Mouse (Mus musculus): ENCODE measurements around the gene Pex12. TPM values are rescaled to one million over a fixed set of nuclear protein-coding genes. Genes with fewer than 3 reads are reported as not detected.
A peak's percentile ranks its signal among the peaks of the same experiment; 100 is the strongest.
"Not testable (repeated sequence)": the region's sequence is repeated elsewhere in the genome, so short reads cannot be mapped to it uniquely, and the experiment has no call there.

The Pex12 gene
- 14.0 TPM in 2 replicates for polyA plus RNA-seq (2015; fragmentation: Nextera tagmentation; extraction: Ambion mirVana)

DNA sequence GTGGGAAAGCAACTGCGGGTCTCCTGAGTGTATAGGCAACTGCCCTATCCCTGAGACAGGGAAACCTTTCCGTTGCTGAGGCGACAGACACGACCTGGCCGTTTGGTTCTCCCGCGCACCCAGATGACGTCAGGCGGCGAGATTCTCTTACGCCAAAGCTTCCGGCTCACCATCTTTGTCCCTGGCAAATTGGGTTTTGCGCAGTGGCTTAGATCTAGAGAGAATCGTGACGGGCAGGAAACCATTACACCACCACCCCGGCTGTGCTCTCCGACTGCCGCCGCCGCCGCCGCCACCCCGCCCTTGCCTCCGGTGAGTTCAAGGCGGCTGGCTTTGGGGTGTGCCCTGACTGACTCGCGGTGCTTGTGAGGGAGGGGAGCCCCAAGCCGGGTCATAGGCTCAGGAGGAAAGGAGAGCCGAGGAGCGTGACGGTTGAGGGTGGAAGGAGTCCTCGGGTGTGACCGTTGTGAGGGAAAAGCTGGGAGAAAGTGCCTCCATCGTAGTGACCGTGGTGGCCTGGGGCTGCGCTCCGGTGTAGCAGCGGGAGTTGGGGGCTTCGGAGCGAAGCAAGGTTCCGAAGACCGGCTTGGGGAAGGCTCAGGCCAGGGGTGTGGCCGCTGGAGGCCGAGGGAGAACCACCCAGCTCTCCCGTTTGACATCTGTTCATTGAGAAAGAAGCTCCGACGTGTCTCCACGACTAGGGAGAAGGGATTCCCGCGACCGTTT, at the start of gene Pex12:
Gene Pex12, minus strand, starts transcription at position 61 of the 726 bp plus-strand sequence.
- Histone ChIP-seq H3K9ac (peak within 1 kb of the TSS; percentile 88), H3K4me3 (replicated peaks) (peak within 1 kb of the TSS; percentile 88), H3K27ac (peak within 1 kb of the TSS; percentile 96), H3K36me3 (no peaks in the 10 kb centered on the region), H3K9me3 (no peaks in the 10 kb centered on the region), H3K4me1 (peaks cover 12% of the 10 kb centered on the region; the same call in 1 of the 2 replicates), H3K27me3 (replicated peaks) (no peaks in the 10 kb centered on the region), H3K4me2 (peak within 1 kb of the TSS; percentile 57)
- ATAC-seq (ENCODE audit: insufficient read depth, low FRiP score, low read depth): peak; percentile 63
- under 1% methylated on average over 51 of the region's 51 CpGs for WGBS

DNA sequence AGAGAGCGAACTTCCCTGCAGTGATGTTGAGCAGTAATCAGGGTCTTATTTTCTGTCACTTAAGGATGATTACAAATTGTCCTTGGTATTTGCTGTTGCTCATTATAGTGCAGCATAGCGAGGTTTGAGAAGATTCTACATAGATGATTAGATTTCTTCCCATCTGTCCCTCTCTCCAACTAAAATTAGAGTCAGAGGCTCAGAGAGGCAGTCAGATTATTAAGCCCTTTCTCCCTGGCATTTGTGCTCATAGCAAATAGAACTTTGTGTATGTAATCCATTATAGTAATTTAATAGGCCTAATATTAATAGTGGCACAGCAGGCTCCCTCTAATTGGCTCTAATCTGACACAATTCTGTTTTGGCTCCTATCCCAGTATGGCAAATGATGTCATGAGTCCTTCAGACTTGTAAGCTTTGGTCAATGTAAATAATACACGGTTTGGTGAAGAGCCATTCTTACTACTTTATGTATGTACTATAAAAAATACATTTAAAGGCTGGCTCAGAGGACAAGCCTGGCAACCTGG, 39.4 kb upstream of the Pex12 start:
- no peaks in the 10 kb centered on the region for H3K9me3 ChIP-seq
- WGBS: 81% methylated on average over 3 of the region's 3 CpGs

DNA sequence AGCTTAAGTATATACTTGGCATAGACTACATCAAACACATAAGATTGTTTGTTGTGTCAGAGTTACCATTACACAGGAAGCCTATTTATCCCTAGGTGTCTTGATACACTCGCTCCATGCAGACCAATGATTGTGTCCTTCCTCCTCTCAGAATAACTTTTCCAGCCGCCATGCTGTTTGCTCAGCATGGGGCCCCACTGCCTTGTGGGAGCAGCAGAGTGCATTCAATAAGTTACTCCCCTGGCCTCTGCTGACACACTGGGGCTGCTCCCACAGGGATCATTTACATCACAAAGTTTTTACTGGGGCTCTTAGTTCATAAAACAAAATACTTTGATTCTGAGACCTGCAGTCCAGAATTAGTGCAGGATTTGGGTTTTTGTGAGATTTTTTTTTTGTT, 37.3 kb upstream of the Pex12 start:
- peaks cover 58% of the 10 kb centered on the region for H3K36me3 ChIP-seq
- ATAC-seq (ENCODE audit: insufficient read depth, low FRiP score, low read depth): no peak

More for the DNA sequence above, 39.4 kb upstream of the Pex12 start:
- Histone ChIP-seq H3K4me2 (no peak overlapping the region), H3K36me3 (peaks cover 48% of the 10 kb centered on the region), H3K27ac (no peak overlapping the region), H3K4me1 (no peaks in the 10 kb centered on the region), H3K27me3 (replicated peaks) (no peaks in the 10 kb centered on the region), H3K9ac (no peak overlapping the region), H3K4me3 (replicated peaks) (no peak overlapping the region)
- ATAC-seq (ENCODE audit: insufficient read depth, low FRiP score, low read depth): no peak

DNA sequence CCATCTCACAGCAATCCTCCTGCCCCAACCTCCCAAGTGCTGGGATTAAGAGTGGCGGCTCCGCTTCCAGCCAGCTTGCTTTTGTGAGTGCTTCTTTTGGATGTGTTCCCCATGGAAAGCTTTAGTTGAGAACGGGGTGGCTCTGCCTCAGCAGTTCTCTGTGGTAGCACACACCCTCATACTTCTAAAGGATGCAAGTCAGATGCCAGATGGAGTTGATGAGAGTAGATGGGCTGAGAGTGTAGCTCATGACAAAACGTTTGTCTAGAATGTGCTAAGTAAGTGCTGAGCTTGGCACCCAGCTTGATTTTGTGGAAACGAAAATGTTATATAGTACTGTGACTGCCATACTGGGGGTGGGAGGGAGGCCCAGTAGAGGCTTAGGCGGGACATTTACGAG, 33.4 kb upstream of the Pex12 start:
- H3K9ac ChIP-seq: no peak overlapping the region
- no peaks in the 10 kb centered on the region for H3K4me1 ChIP-seq
- 89% methylated on average over 7 of the region's 7 CpGs for WGBS
- no peak overlapping the region for H3K4me2 ChIP-seq
- no peak for ATAC-seq (ENCODE audit: insufficient read depth, low FRiP score, low read depth)
- H3K36me3 ChIP-seq: peaks cover 36% of the 10 kb centered on the region
- no peaks in the 10 kb centered on the region for H3K27me3 ChIP-seq (replicated peaks)
- H3K4me3 ChIP-seq (replicated peaks): no peak overlapping the region
- H3K27ac ChIP-seq: no peak overlapping the region
- no peaks in the 10 kb centered on the region for H3K9me3 ChIP-seq

More for the DNA sequence above, 37.3 kb upstream of the Pex12 start:
- H3K27ac ChIP-seq: no peak overlapping the region
- H3K4me1 ChIP-seq: no peaks in the 10 kb centered on the region
- no peak overlapping the region for H3K4me2 ChIP-seq
- no peak overlapping the region for H3K9ac ChIP-seq
- 77% methylated on average over 2 of the region's 2 CpGs for WGBS
- no peaks in the 10 kb centered on the region for H3K9me3 ChIP-seq
- H3K4me3 ChIP-seq (replicated peaks): no peak overlapping the region
- no peaks in the 10 kb centered on the region for H3K27me3 ChIP-seq (replicated peaks)

DNA sequence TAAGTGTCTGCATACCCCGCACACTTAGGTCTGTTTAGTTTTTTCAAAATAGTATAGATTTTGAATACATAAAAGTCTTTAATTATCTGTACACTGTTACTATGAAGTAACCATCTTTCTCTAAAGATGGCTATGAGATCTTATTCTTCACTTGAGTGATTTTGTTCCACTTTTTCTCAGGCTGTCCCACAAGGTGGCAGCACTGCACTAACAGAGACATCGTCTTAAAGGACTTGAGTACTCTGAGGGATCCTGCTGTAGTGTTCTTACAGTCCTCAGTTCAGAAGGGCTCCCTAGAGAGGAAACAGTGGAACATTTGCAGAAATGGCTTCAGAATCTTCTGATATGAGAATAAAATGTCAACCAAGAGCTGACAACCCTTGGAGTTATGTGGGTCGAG, 25.0 kb upstream of the Pex12 start:
- H3K4me3 ChIP-seq (replicated peaks): no peak overlapping the region
- H3K36me3 ChIP-seq: peaks cover 18% of the 10 kb centered on the region
- no peak overlapping the region for H3K27ac ChIP-seq
- H3K9me3 ChIP-seq: no peaks in the 10 kb centered on the region
- WGBS: 61% methylated on average over 3 of the region's 3 CpGs
- H3K4me1 ChIP-seq: no peaks in the 10 kb centered on the region
- no peak overlapping the region for H3K4me2 ChIP-seq
- no peaks in the 10 kb centered on the region for H3K27me3 ChIP-seq (replicated peaks)
- H3K9ac ChIP-seq: no peak overlapping the region
- no peak for ATAC-seq (ENCODE audit: insufficient read depth, low FRiP score, low read depth)

DNA sequence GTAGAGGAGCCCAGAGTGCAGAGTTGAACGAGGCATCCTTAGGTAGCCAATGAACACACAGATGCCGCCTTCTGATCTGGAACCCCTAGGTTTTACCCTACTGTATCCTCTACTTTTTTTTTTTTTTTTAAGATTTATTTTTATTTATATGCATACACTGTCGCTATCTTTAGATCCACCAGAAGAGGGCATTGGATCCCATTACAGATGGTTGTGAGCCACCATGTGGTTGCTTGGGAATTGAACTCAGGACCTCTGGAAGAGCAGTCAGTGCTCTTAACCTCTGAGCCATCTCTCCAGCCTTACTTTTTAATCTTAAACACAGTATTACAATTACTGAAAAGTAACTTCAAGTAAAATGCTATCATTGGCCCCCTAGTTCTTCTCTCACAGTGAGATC, 24.3 kb upstream of the Pex12 start:
- not testable (repeated sequence) for ATAC-seq (ENCODE audit: insufficient read depth, low FRiP score, low read depth)

DNA sequence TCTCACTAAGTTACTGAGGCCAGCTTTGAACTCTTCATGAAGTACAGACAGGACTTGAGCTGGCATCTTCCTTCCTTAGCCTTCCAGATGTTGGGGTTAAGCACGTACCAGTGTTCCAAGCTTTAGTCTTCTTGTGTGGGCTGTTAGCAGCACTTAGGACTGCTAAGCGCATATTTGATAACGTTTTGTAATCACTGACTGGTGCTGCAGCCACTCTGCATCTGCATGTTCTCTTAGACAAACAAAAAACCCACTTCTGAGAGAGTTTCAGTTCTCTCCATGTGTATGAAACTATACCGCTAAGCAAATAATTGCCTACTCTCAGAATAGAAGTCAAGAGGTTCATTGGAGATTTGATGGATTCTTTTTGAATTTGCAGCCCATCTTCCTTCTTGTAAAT, 16.7 kb upstream of the Pex12 start:
- H3K9me3 ChIP-seq: no peaks in the 10 kb centered on the region
- H3K4me1 ChIP-seq: no peaks in the 10 kb centered on the region
- H3K4me3 ChIP-seq (replicated peaks): no peak overlapping the region
- no peaks in the 10 kb centered on the region for H3K27me3 ChIP-seq (replicated peaks)
- H3K36me3 ChIP-seq: peaks cover 19% of the 10 kb centered on the region
- no peak overlapping the region for H3K9ac ChIP-seq
- no peak overlapping the region for H3K4me2 ChIP-seq
- 68% methylated on average over 4 of the region's 4 CpGs for WGBS
- ATAC-seq (ENCODE audit: insufficient read depth, low FRiP score, low read depth): no peak
- H3K27ac ChIP-seq: no peak overlapping the region

More for the DNA sequence above, 24.3 kb upstream of the Pex12 start:
- H3K4me3 ChIP-seq (replicated peaks); H3K4me1 ChIP-seq; H3K27ac ChIP-seq; H3K9me3 ChIP-seq; H3K27me3 ChIP-seq (replicated peaks); H3K9ac ChIP-seq; H3K4me2 ChIP-seq: not testable (repeated sequence)
- H3K36me3 ChIP-seq: peaks cover 23% of the 10 kb centered on the region
- 89% methylated on average over 3 of the region's 3 CpGs for WGBS

DNA sequence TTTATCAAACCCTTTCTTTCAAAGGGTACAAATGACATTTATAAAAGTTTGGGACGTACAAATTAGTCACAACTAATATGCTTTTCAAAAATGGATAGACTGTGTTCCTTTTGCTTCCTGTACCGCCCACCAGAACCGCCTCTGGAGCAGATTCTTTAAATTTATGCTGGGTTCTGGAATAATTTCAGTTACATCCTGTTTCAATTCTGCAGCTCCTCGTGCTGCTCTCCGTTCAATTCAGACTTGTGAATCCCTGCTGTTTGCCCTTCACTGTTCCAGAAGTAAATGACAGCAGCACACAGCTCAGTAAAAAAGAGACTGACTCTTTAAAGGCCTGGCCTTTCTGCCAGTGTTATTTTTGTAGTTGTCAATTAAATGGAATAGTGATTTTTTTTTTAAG, 10.1 kb upstream of the Pex12 start:
- H3K9me3 ChIP-seq: no peaks in the 10 kb centered on the region
- ATAC-seq (ENCODE audit: insufficient read depth, low FRiP score, low read depth): no peak
- no peaks in the 10 kb centered on the region for H3K27me3 ChIP-seq (replicated peaks)
- no peak overlapping the region for H3K4me2 ChIP-seq
- no peak overlapping the region for H3K4me3 ChIP-seq (replicated peaks)
- H3K4me1 ChIP-seq: no peaks in the 10 kb centered on the region
- WGBS: 79% methylated on average over 5 of the region's 5 CpGs
- peaks cover 3% of the 10 kb centered on the region for H3K36me3 ChIP-seq
- no peak overlapping the region for H3K9ac ChIP-seq
- no peak overlapping the region for H3K27ac ChIP-seq

DNA sequence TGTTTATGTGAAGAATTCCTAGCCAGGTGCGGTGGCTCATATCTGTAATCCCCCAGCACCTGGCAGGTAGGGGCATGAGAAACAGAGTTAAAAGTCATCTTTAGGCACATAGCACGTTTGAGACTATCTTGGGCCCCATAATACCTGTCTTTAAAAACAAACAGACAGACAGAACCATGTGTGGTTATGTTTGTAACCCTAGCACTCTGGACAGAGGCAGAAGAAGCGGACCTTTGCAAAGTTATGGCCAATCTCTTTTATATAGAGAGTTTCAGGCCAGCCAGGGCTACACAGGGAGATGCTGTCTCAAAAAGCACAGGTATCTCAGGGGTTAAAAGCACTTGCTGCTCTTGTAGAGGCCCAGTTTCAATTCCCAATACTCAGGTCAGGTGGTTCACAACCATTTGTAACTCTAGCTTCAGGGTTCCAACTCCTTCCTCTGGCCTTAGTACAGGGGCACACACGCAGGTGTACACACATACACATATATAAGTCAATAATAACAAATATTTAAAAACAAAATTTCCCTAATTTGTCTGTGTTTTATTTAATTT, 4.4 kb upstream of the Pex12 start:
- Histone ChIP-seq H3K27me3 (replicated peaks) (no peaks in the 10 kb centered on the region), H3K4me1 (peaks cover 8% of the 10 kb centered on the region; the same call in 1 of the 2 replicates), H3K36me3 (no peaks in the 10 kb centered on the region), H3K9me3 (no peaks in the 10 kb centered on the region), H3K27ac (no peak overlapping the region), H3K9ac (no peak overlapping the region), H3K4me2 (no peak overlapping the region), H3K4me3 (replicated peaks) (no peak overlapping the region)
- ATAC-seq (ENCODE audit: insufficient read depth, low FRiP score, low read depth): no peak
- WGBS: 67% methylated on average over 4 of the region's 4 CpGs

DNA sequence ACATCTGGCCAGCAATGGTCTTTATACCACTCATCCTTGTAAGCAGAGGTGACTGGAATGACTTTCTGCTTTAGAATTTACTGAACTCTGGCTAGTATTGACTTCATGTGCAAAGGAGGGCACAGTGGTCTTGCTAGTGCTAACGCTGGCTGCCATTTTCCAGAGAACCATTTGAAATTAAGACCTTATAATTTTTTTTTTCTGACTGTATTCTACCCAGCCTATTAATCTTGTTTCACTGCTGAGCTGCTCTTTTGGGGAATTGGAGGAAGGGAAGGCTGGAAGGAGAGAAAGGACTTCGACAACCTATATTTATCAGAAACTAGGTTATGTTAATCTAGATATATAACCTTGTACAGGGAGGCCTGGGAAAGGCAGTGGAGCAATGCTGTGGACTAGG, 2.1 kb upstream of the Pex12 start:
- no peaks in the 10 kb centered on the region for H3K9me3 ChIP-seq
- no peak overlapping the region for H3K27ac ChIP-seq
- H3K4me2 ChIP-seq: no peak overlapping the region
- H3K36me3 ChIP-seq: no peaks in the 10 kb centered on the region
- peaks cover 8% of the 10 kb centered on the region; the same call in 1 of the 2 replicates for H3K4me1 ChIP-seq
- 87% methylated on average over 2 of the region's 2 CpGs for WGBS
- no peak for ATAC-seq (ENCODE audit: insufficient read depth, low FRiP score, low read depth)
- H3K9ac ChIP-seq: no peak overlapping the region
- no peaks in the 10 kb centered on the region for H3K27me3 ChIP-seq (replicated peaks)
- H3K4me3 ChIP-seq (replicated peaks): no peak overlapping the region

DNA sequence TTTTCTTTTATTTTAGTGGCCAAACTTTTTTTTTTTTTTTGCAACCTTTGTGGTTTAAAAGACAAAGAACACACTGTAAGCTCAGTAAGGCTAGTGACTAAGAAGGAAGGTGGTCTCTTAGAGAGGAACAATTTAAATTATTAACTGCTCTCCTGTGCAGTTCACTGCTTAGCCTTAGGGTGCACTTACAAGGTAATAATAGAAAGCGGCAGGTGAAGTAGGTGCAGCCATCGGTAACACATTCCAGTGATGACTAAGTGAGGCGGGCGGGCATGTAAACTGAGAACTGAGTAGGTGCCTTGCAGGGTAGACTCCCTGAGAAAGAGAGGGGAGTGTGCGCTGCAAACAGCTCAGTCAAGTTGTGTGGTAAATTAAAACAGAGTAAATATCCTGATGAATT, 1.4 kb upstream of the Pex12 start:
- H3K9ac ChIP-seq: no peak overlapping the region
- WGBS: 47% methylated on average over 5 of the region's 5 CpGs
- ATAC-seq (ENCODE audit: insufficient read depth, low FRiP score, low read depth): no peak

DNA sequence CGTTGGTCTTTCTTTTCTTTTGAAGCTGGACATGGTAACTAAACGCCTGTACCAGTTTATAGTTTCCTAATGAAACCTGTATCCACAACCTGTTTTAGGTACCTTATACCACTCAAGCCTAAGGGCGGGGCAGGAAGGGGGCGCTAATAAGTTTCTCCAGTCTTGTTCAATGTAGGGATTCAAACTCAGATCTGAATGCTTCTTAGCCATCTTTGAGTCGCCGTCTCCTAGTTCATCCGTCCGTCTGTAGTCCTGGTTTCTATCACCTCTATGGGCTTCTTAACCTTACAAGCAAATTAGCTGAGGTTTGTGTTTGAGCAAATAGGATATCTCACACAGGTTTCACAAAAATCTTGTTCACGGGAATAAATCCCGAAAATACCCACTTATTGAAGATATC, 262 bp downstream of the Pex12 start:
- no peaks in the 10 kb centered on the region for H3K27me3 ChIP-seq (replicated peaks)
- peak overlapping the region; percentile 96 for H3K27ac ChIP-seq
- no peak for ATAC-seq (ENCODE audit: insufficient read depth, low FRiP score, low read depth)
- peak overlapping the region; percentile 88 for H3K4me3 ChIP-seq (replicated peaks)
- WGBS: 8% methylated on average over 10 of the region's 10 CpGs
- peak overlapping the region; percentile 57 for H3K4me2 ChIP-seq
- peaks cover 18% of the 10 kb centered on the region; the same call in 1 of the 2 replicates for H3K4me1 ChIP-seq
- H3K9me3 ChIP-seq: no peaks in the 10 kb centered on the region
- peak overlapping the region; percentile 8; the same call in 1 of the 2 replicates for H3K9ac ChIP-seq
- H3K36me3 ChIP-seq: no peaks in the 10 kb centered on the region

More for the DNA sequence above, 1.4 kb upstream of the Pex12 start:
- Histone ChIP-seq H3K36me3 (no peaks in the 10 kb centered on the region), H3K27me3 (replicated peaks) (no peaks in the 10 kb centered on the region), H3K4me2 (peak overlapping the region; percentile 57), H3K9me3 (no peaks in the 10 kb centered on the region), H3K27ac (no peak overlapping the region), H3K4me1 (peaks cover 8% of the 10 kb centered on the region; the same call in 1 of the 2 replicates), H3K4me3 (replicated peaks) (no peak overlapping the region; the same call in 1 of the 2 replicates)
